21 mouse cellular contexts compared by ENCODE assay signal in the genomic region with DNA sequence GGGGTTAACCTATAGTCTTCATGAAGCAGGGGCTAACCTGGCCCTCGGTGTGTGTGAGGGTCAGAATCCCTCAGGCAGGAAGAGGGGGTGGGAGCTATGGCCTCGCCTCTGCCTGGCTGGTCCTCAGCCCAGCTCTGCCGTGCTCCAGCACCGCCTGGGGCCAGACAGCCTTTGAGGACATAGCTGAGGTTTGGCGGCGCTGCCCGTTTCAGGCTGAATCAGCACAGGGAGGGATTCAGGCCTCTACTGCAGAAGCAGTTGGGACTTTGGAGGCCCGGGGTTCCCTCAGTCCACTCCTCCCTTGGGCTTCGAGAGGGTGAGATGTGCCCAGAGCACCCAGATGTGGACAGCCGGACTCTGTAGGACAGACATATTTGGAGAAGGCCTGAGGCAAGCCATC. TPM values are rescaled to one million over a fixed set of nuclear protein-coding genes. Genes with fewer than 3 reads are reported as not detected.
DNase-seq lines count a peak whose midpoint lies in the region; ATAC-seq and TF ChIP-seq lines count a peak whose summit lies in the region.
"Had no signal": no experiment of that assay in that cellular context is flagged by ENCODE, and none has a peak within 500 bp of the region (broad histone marks: within the 10 kb centered on the region; RNA-seq: fewer than 3 reads in every experiment).

No protein-coding gene starts in this region.

- 47% methylated on average over 10 of the region's 10 CpGs for WGBS in limb, embryonic 11.5 days
- 43% methylated on average over 10 of the region's 10 CpGs for WGBS in limb, embryonic 10.5 days
- WGBS in embryonic facial prominence, embryonic 12.5 days, result 32% methylated on average over 10 of the region's 10 CpGs
- 48% methylated on average over 10 of the region's 10 CpGs for WGBS in limb, embryonic 14.5 days

- no peak for TF ChIP-seq POLR2A in limb, embryonic 14.5 days (IDR thresholded peaks at IDR 0.05; ENCODE audit: borderline replicate concordance, extremely low read depth, insufficient read depth, insufficient read length)

- peaks cover 31% of the 10 kb centered on the region for H3K27me3 ChIP-seq in limb, embryonic 11.5 days (ENCODE audit: control insufficient read depth, insufficient read depth, low read length)
- H3K27me3 ChIP-seq in limb, embryonic 10.5 days (ENCODE audit: low read depth, poor library complexity, severe bottlenecking), result peaks cover 73% of the 10 kb centered on the region
- peaks cover 54% of the 10 kb centered on the region for H3K27me3 ChIP-seq in embryonic facial prominence, embryonic 12.5 days
- H3K27me3 ChIP-seq in limb, embryonic 14.5 days (ENCODE audit: control insufficient read depth, insufficient read depth, low read length), result peaks cover 18% of the 10 kb centered on the region

- H3K9me3 ChIP-seq in limb, embryonic 11.5 days (ENCODE audit: control insufficient read depth, low read length), result no peaks in the 10 kb centered on the region
- no peaks in the 10 kb centered on the region for H3K9me3 ChIP-seq in limb, embryonic 10.5 days (replicated peaks)
- H3K9me3 ChIP-seq in embryonic facial prominence, embryonic 12.5 days, result no peaks in the 10 kb centered on the region
- no peaks in the 10 kb centered on the region for H3K9me3 ChIP-seq in limb, embryonic 14.5 days (ENCODE audit: control insufficient read depth, low read length)
- H3K9me3 ChIP-seq: forebrain, embryonic 13.5 days; hindbrain, embryonic 15.5 days had no signal

- peak; percentile 41 for DNase-seq in gastrocnemius, postnatal 10 days
- DNase-seq in gastrocnemius, postnatal 25 days, result no peak
- DNase-seq in limb, embryonic 11.5 days (ENCODE audit: low spot score), result no peak
- DNase-seq in limb, embryonic 10.5 days (ENCODE audit: low spot score), result no peak
- no peak for DNase-seq in limb, embryonic 14.5 days (ENCODE audit: low spot score)
- DNase-seq in kidney, adult 8-10 months, result no peak
- DNase-seq in urinary bladder, adult 18-20 months (ENCODE audit: low spot score in 2 of 2), result no peak
- DNase-seq: adrenal gland, postnatal 10 days; cerebellum, adult 11 months; cerebellum, adult 9-10 months; cerebellum, postnatal 25 days; forebrain, postnatal 0 days; gastrocnemius, postnatal 36 days; heart, adult 11 months; heart, postnatal 36 days; kidney, adult 9 months had no signal

- H3K36me3 ChIP-seq in limb, embryonic 11.5 days (ENCODE audit: control insufficient read depth, insufficient read depth, low read length), result no peaks in the 10 kb centered on the region
- H3K36me3 ChIP-seq in limb, embryonic 10.5 days, result no peaks in the 10 kb centered on the region
- H3K36me3 ChIP-seq in embryonic facial prominence, embryonic 12.5 days, result no peaks in the 10 kb centered on the region
- H3K36me3 ChIP-seq in limb, embryonic 14.5 days (ENCODE audit: control insufficient read depth, insufficient read depth, low read length), result no peaks in the 10 kb centered on the region
- H3K36me3 ChIP-seq: hindbrain, embryonic 15.5 days had no signal

- no peak overlapping the region for H3K4me2 ChIP-seq in limb, embryonic 11.5 days (ENCODE audit: low read depth, severe bottlenecking)
- H3K4me2 ChIP-seq in embryonic facial prominence, embryonic 12.5 days (replicated peaks), result no peak overlapping the region
- no peak overlapping the region for H3K4me2 ChIP-seq in limb, embryonic 14.5 days (replicated peaks; ENCODE audit: low read depth, low read length, severe bottlenecking)
- H3K4me2 ChIP-seq: forebrain, embryonic 13.5 days; heart, embryonic 11.5 days; hindbrain, embryonic 15.5 days had no signal

- ATAC-seq in limb, embryonic 11.5 days (ENCODE audit: insufficient number of reproducible peaks, low FRiP score, low TSS enrichment, low read depth), result peak; percentile 33; the same call in 1 of the 2 replicates
- ATAC-seq in embryonic facial prominence, embryonic 12.5 days (ENCODE audit: insufficient number of reproducible peaks, insufficient read depth, low FRiP score, low TSS enrichment), result no peak
- ATAC-seq in limb, embryonic 14.5 days (ENCODE audit: low FRiP score, low read depth), result no peak
- ATAC-seq: forebrain, embryonic 13.5 days; forebrain, postnatal 0 days; intestine, postnatal 0 days had no signal

- H3K9ac ChIP-seq in limb, embryonic 11.5 days (ENCODE audit: low read length), result no peak overlapping the region
- H3K9ac ChIP-seq in embryonic facial prominence, embryonic 12.5 days, result 0 out of 2 replicates have a peak overlapping the region, but pooled peaks have one; percentile 15
- 0 out of 2 replicates have a peak overlapping the region, but pooled peaks have one; percentile 4 for H3K9ac ChIP-seq in limb, embryonic 14.5 days (ENCODE audit: low read depth, low read length, severe bottlenecking)
- H3K9ac ChIP-seq: forebrain, embryonic 13.5 days; forebrain, postnatal 0 days; hindbrain, embryonic 15.5 days had no signal

- no peak overlapping the region for H3K27ac ChIP-seq in limb, embryonic 11.5 days (replicated peaks; ENCODE audit: low read depth, low read length)
- H3K27ac ChIP-seq in limb, embryonic 10.5 days, result no peak overlapping the region
- H3K27ac ChIP-seq in embryonic facial prominence, embryonic 12.5 days, result no peak overlapping the region
- no peak overlapping the region for H3K27ac ChIP-seq in limb, embryonic 14.5 days (replicated peaks; ENCODE audit: low read depth, low read length)
- H3K27ac ChIP-seq: forebrain, embryonic 13.5 days; hindbrain, embryonic 15.5 days had no signal

- H3K4me3 ChIP-seq in limb, embryonic 11.5 days (ENCODE audit: low read depth, low read length), result no peak overlapping the region
- H3K4me3 ChIP-seq in limb, embryonic 10.5 days, result no peak overlapping the region
- no peak overlapping the region for H3K4me3 ChIP-seq in embryonic facial prominence, embryonic 12.5 days
- H3K4me3 ChIP-seq in limb, embryonic 14.5 days (replicated peaks; ENCODE audit: low read length), result no peak overlapping the region
- H3K4me3 ChIP-seq: forebrain, embryonic 13.5 days; hindbrain, embryonic 15.5 days had no signal

- H3K4me1 ChIP-seq in limb, embryonic 11.5 days (ENCODE audit: control insufficient read depth, insufficient read depth, low read length), result no peaks in the 10 kb centered on the region
- H3K4me1 ChIP-seq in limb, embryonic 10.5 days, result peaks cover 4% of the 10 kb centered on the region
- H3K4me1 ChIP-seq in embryonic facial prominence, embryonic 12.5 days, result peaks cover 5% of the 10 kb centered on the region; the same call in 1 of the 2 replicates
- no peaks in the 10 kb centered on the region for H3K4me1 ChIP-seq in limb, embryonic 14.5 days (ENCODE audit: control insufficient read depth, insufficient read depth, low read length)

RNA-seq across cellular contexts. Expression of a gene that starts 11.4 kb away (rescaled TPM):
- 10 to 100 TPM; 25.3 to 28.4 TPM for total RNA-seq in gastrocnemius, postnatal 10 days (2021)
- 10 to 100 TPM in 1 of 2 experiments, 1 to 10 TPM in 1; 4.0 to 13.6 TPM for total RNA-seq in gastrocnemius, postnatal 25 days (2021)
- polyA plus RNA-seq in limb, embryonic 11.5 days (2014; fragmentation: Nextera tagmentation; extraction: Ambion mirVana), result 0.28 and 0.35 TPM in 2 replicates
- 0.40 TPM in 2 replicates for polyA plus RNA-seq in limb, embryonic 10.5 days (2016; fragmentation: Nextera tagmentation; extraction: Ambion mirVana)
- 1.2 TPM in 2 replicates for polyA plus RNA-seq in embryonic facial prominence, embryonic 12.5 days (2016; fragmentation: Nextera tagmentation; extraction: Ambion mirVana)
- polyA plus RNA-seq in limb, embryonic 14.5 days (2012; rRNA removed), result 2.6 and 3.6 TPM in 2 replicates
- 1.5 and 1.9 TPM in 2 replicates for polyA plus RNA-seq in limb, embryonic 14.5 days (2014; fragmentation: Nextera tagmentation; extraction: Ambion mirVana)

RNA-seq across cellular contexts. Expression of a gene that starts 25.9 kb away (rescaled TPM):
- total RNA-seq in gastrocnemius, postnatal 10 days (2021), result under 1 TPM in 1 of 2 experiments, not detected in 1; 0.38 TPM
- total RNA-seq in gastrocnemius, postnatal 25 days (2021), result not detected
- 4.4 and 4.9 TPM in 2 replicates for polyA plus RNA-seq in limb, embryonic 11.5 days (2014; fragmentation: Nextera tagmentation; extraction: Ambion mirVana)
- polyA plus RNA-seq in limb, embryonic 10.5 days (2016; fragmentation: Nextera tagmentation; extraction: Ambion mirVana), result 5.0 and 5.9 TPM in 2 replicates
- polyA plus RNA-seq in embryonic facial prominence, embryonic 12.5 days (2016; fragmentation: Nextera tagmentation; extraction: Ambion mirVana), result 4.1 and 5.1 TPM in 2 replicates
- 0.84 and 1.2 TPM in 2 replicates for polyA plus RNA-seq in limb, embryonic 14.5 days (2012; rRNA removed)
- polyA plus RNA-seq in limb, embryonic 14.5 days (2014; fragmentation: Nextera tagmentation; extraction: Ambion mirVana), result 4.1 TPM in 2 replicates
- total RNA-seq: gastrocnemius, postnatal 36 days; heart, postnatal 36 days had no signal

RNA-seq across cellular contexts. Expression of a gene that starts 26.3 kb away (rescaled TPM):
- total RNA-seq in gastrocnemius, postnatal 10 days (2021), result 100 to 1,000 TPM; 236 to 268 TPM
- 100 to 1,000 TPM; 338 to 343 TPM for total RNA-seq in gastrocnemius, postnatal 25 days (2021)
- 164 and 168 TPM in 2 replicates for polyA plus RNA-seq in limb, embryonic 11.5 days (2014; fragmentation: Nextera tagmentation; extraction: Ambion mirVana)
- 165 and 166 TPM in 2 replicates for polyA plus RNA-seq in limb, embryonic 10.5 days (2016; fragmentation: Nextera tagmentation; extraction: Ambion mirVana)
- 168 and 171 TPM in 2 replicates for polyA plus RNA-seq in embryonic facial prominence, embryonic 12.5 days (2016; fragmentation: Nextera tagmentation; extraction: Ambion mirVana)
- 85.3 and 97.4 TPM in 2 replicates for polyA plus RNA-seq in limb, embryonic 14.5 days (2012; rRNA removed)
- 187 and 190 TPM in 2 replicates for polyA plus RNA-seq in limb, embryonic 14.5 days (2014; fragmentation: Nextera tagmentation; extraction: Ambion mirVana)

RNA-seq across cellular contexts. Expression of a gene that starts 26.4 kb away (rescaled TPM):
- total RNA-seq in gastrocnemius, postnatal 10 days (2021), result 1 to 10 TPM; 9.0 to 9.5 TPM
- total RNA-seq in gastrocnemius, postnatal 25 days (2021), result 1 to 10 TPM; 5.6 to 6.9 TPM
- polyA plus RNA-seq in limb, embryonic 11.5 days (2014; fragmentation: Nextera tagmentation; extraction: Ambion mirVana), result 2.5 and 4.3 TPM in 2 replicates
- polyA plus RNA-seq in limb, embryonic 10.5 days (2016; fragmentation: Nextera tagmentation; extraction: Ambion mirVana), result 2.0 and 2.9 TPM in 2 replicates
- 4.8 and 4.9 TPM in 2 replicates for polyA plus RNA-seq in embryonic facial prominence, embryonic 12.5 days (2016; fragmentation: Nextera tagmentation; extraction: Ambion mirVana)
- polyA plus RNA-seq in limb, embryonic 14.5 days (2012; rRNA removed), result 5.4 and 8.6 TPM in 2 replicates
- 4.2 and 5.5 TPM in 2 replicates for polyA plus RNA-seq in limb, embryonic 14.5 days (2014; fragmentation: Nextera tagmentation; extraction: Ambion mirVana)

RNA-seq across cellular contexts. Expression of a gene that starts 43.8 kb away (rescaled TPM):
- 1 to 10 TPM in 1 of 2 experiments, under 1 TPM in 1; 0.47 to 1.1 TPM for total RNA-seq in gastrocnemius, postnatal 10 days (2021)
- not detected for total RNA-seq in gastrocnemius, postnatal 25 days (2021)
- polyA plus RNA-seq in limb, embryonic 11.5 days (2014; fragmentation: Nextera tagmentation; extraction: Ambion mirVana), result 11.2 and 11.5 TPM in 2 replicates
- 9.2 and 9.6 TPM in 2 replicates for polyA plus RNA-seq in limb, embryonic 10.5 days (2016; fragmentation: Nextera tagmentation; extraction: Ambion mirVana)
- 13.4 and 16.0 TPM in 2 replicates for polyA plus RNA-seq in embryonic facial prominence, embryonic 12.5 days (2016; fragmentation: Nextera tagmentation; extraction: Ambion mirVana)
- 6.3 and 6.6 TPM in 2 replicates for polyA plus RNA-seq in limb, embryonic 14.5 days (2012; rRNA removed)
- polyA plus RNA-seq in limb, embryonic 14.5 days (2014; fragmentation: Nextera tagmentation; extraction: Ambion mirVana), result 5.2 and 6.8 TPM in 2 replicates
- total RNA-seq: gastrocnemius, postnatal 36 days; heart, postnatal 36 days had no signal
